Mouse (Mus musculus) G1E (cell line): ENCODE results near the gene Sarm1.

ENCODE experiments used
- CTCF ChIP-seq: IDR thresholded peaks from 2 replicates; pipeline ENCODE4 v1.5.1; 2012; ENCODE audit warnings: low read depth, low read length, inconsistent platforms, mixed read lengths
- GATA1 ChIP-seq: IDR thresholded peaks from 2 replicates; pipeline ENCODE4 v1.6.1; 2012; ENCODE audit warnings: borderline replicate concordance, low read length, inconsistent platforms, mixed read lengths
- TAL1 ChIP-seq: conservative IDR thresholded peaks from 2 replicates; pipeline ENCODE4 v1.6.1; 2012; ENCODE audit warnings: low read depth, low read length, inconsistent platforms, mixed read lengths

- TF ChIP-seq GATA1 (no peak), TAL1 (no peak), CTCF (no peak)
Observed at GRCm38 (mm10) chr11:78465116-78465515, 32.4 kb downstream of the Sarm1 start.
